Mouse (Mus musculus): ENCODE data around the gene Sgsm1. TPM values are rescaled to one million over a fixed set of nuclear protein-coding genes. Genes with fewer than 3 reads are reported as not detected.

The Sgsm1 gene
- polyA plus RNA-seq, 1 experiment: 0.08 TPM

DNA sequence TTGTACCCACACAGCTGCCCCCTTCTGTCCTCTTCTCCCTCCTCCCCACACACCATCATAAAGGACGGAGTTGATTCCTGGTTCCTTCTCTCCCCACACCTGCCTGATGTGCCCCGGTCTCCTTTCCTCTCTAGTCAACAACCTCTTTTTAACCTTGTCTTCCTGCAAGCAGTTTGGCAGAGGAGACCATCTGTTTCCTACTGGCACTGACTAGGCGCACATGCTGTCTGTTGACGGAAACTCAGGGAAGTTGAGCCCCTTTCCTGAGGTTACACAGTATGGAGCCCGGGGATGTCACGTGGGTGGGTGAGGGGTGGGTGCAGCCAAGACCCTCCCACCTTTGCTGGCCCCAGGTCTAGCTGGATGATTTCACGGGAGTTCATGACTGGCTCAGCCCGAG is 17.8 kb downstream of the Sgsm1 start:
- TF ChIP-seq POLR2A (IDR thresholded peaks at IDR 0.05; ENCODE audit: low read depth, low read length) (no peak), CTCF (IDR thresholded peaks at IDR 0.05; ENCODE audit: extremely low read depth, insufficient read depth, insufficient read length, insufficient replicate concordance) (no peak)
- WGBS: 9% methylated on average over 8 of the region's 8 CpGs

DNA sequence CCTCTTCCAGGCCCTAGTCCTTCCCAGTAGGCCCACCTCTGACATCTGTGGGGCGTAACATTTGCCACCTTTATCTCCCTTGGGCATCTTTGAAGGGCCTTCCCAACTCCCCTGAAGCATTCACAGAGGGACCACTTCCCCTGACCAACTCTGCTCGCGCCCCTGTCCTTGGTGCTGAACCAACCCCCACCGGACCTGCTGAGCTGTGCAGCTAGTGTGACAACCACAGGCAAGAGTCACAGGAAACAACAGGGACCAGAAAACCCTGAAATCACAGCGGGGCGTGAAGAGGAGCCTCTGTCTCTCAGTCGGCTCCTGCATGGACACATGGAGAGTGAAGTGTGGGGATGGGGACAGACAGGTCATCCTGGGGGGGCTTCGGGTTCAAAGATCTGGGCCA is 18.4 kb downstream of the Sgsm1 start:
- Histone ChIP-seq H3K27me3 (ENCODE audit: control insufficient read depth, insufficient read depth, low read length) (no peaks in the 10 kb centered on the region), H3K36me3 (ENCODE audit: control insufficient read depth, insufficient read depth, low read length) (no peaks in the 10 kb centered on the region), H3K4me3 (ENCODE audit: extremely low read depth, insufficient read depth, insufficient read length) (no peak overlapping the region), H3K4me1 (ENCODE audit: control insufficient read depth, insufficient read depth, insufficient read length) (no peaks in the 10 kb centered on the region), H3K27ac (ENCODE audit: insufficient read depth, low read length) (no peak overlapping the region)
- no peak for TF ChIP-seq CTCF (IDR thresholded peaks at IDR 0.05; ENCODE audit: extremely low read depth, insufficient read depth, insufficient read length, insufficient replicate concordance)
- no peak for TF ChIP-seq POLR2A (IDR thresholded peaks at IDR 0.05; ENCODE audit: low read depth, low read length)
- no peak for DNase-seq (ENCODE audit: low read depth in 1 of 2, low spot score in 2 of 2)
- WGBS: 6% methylated on average over 8 of the region's 8 CpGs

More for the DNA sequence above, 17.8 kb downstream of the Sgsm1 start:
- no peak for DNase-seq (ENCODE audit: low read depth in 1 of 2, low spot score in 2 of 2)
- no peak overlapping the region for H3K27ac ChIP-seq (ENCODE audit: insufficient read depth, low read length)
- no peaks in the 10 kb centered on the region for H3K27me3 ChIP-seq (ENCODE audit: control insufficient read depth, insufficient read depth, low read length)
- no peak overlapping the region for H3K4me3 ChIP-seq (ENCODE audit: extremely low read depth, insufficient read depth, insufficient read length)
- no peaks in the 10 kb centered on the region for H3K4me1 ChIP-seq (ENCODE audit: control insufficient read depth, insufficient read depth, insufficient read length)
- H3K36me3 ChIP-seq (ENCODE audit: control insufficient read depth, insufficient read depth, low read length): no peaks in the 10 kb centered on the region

DNA sequence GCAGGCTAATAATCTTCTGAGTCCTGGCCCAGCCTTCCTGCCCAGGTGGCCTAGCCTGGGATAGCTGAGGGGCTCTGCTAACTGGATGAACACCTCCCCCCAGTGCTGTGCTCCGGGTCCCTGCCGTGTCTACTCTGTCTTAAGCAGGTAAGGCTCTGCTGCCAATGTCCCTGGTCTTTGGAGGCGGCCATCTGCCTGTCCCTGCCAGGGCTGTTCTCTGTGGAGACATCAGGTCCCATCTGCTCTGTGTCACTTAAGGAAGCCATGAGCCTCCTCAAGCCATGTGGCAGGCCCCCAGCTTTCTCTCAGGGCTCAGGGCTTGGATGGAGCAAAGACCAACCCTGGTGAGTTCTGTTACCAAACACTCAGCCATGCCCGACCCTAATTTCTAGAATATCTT is 19.5 kb downstream of the Sgsm1 start:
- Histone ChIP-seq H3K27me3 (ENCODE audit: control insufficient read depth, insufficient read depth, low read length) (no peaks in the 10 kb centered on the region), H3K4me1 (ENCODE audit: control insufficient read depth, insufficient read depth, insufficient read length) (no peaks in the 10 kb centered on the region), H3K36me3 (ENCODE audit: control insufficient read depth, insufficient read depth, low read length) (no peaks in the 10 kb centered on the region), H3K27ac (ENCODE audit: insufficient read depth, low read length) (no peak overlapping the region), H3K4me3 (ENCODE audit: extremely low read depth, insufficient read depth, insufficient read length) (no peak overlapping the region)
- WGBS: 86% methylated on average over 4 of the region's 4 CpGs
- TF ChIP-seq POLR2A (IDR thresholded peaks at IDR 0.05; ENCODE audit: low read depth, low read length) (no peak), CTCF (IDR thresholded peaks at IDR 0.05; ENCODE audit: extremely low read depth, insufficient read depth, insufficient read length, insufficient replicate concordance) (no peak)
- DNase-seq (ENCODE audit: low read depth in 1 of 2, low spot score in 2 of 2): no peak

DNA sequence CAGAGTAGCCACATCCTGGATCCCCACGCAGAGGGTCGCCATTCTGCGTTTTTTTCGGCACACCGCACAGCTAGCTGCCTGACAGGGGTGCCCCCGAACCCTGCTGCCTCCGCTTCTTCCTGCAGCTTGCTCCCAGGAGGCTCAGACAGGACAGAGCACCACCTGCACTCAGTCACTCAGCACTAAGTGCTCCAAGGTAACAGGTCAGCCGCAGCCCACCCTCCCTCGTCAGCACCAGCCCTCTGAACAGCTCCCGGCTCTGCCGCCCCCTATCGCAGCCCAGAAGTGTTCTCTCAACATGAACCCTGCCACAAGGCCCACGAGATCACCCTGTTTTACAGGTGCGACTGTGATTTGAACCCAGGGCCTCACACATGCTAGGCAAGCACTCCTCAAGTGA is 20.4 kb downstream of the Sgsm1 start:
- Histone ChIP-seq H3K4me3 (ENCODE audit: extremely low read depth, insufficient read depth, insufficient read length) (no peak overlapping the region), H3K27me3 (ENCODE audit: control insufficient read depth, insufficient read depth, low read length) (no peaks in the 10 kb centered on the region), H3K36me3 (ENCODE audit: control insufficient read depth, insufficient read depth, low read length) (no peaks in the 10 kb centered on the region), H3K27ac (ENCODE audit: insufficient read depth, low read length) (no peak overlapping the region), H3K4me1 (ENCODE audit: control insufficient read depth, insufficient read depth, insufficient read length) (no peaks in the 10 kb centered on the region)
- DNase-seq (ENCODE audit: low read depth in 1 of 2, low spot score in 2 of 2): no peak
- TF ChIP-seq POLR2A (IDR thresholded peaks at IDR 0.05; ENCODE audit: low read depth, low read length) (no peak), CTCF (IDR thresholded peaks at IDR 0.05; ENCODE audit: extremely low read depth, insufficient read depth, insufficient read length, insufficient replicate concordance) (no peak)
- 65% methylated on average over 14 of the region's 14 CpGs for WGBS

DNA sequence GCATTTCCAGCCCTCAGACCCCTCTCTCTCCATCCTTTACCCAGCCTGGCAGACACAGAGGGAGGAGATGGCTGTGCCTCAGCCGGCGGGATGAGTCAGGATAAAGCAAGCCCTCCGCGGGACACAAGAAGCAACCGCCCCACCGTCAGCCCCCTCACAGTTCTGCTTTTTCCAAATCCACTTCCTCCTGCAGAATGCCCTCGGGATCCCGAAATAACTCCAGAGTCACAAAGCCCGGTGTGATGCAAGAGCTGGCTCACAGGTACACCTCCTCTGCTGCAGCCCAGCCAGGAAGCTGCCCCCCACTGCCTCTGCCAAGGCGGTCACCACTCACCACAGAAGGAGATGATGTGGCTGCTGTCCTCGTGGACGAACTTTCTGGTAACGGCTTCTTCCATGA is 22.1 kb downstream of the Sgsm1 start:
- no peaks in the 10 kb centered on the region for H3K36me3 ChIP-seq (ENCODE audit: control insufficient read depth, insufficient read depth, low read length)
- H3K27me3 ChIP-seq (ENCODE audit: control insufficient read depth, insufficient read depth, low read length): no peaks in the 10 kb centered on the region
- H3K4me1 ChIP-seq (ENCODE audit: control insufficient read depth, insufficient read depth, insufficient read length): peaks cover 5% of the 10 kb centered on the region; the same call in 1 of the 2 replicates
- H3K4me3 ChIP-seq (ENCODE audit: extremely low read depth, insufficient read depth, insufficient read length): no peak overlapping the region
- WGBS: 8% methylated on average over 13 of the region's 13 CpGs
- DNase-seq (ENCODE audit: low read depth in 1 of 2, low spot score in 2 of 2): no peak
- TF ChIP-seq POLR2A (IDR thresholded peaks at IDR 0.05; ENCODE audit: low read depth, low read length) (no peak), CTCF (IDR thresholded peaks at IDR 0.05; ENCODE audit: extremely low read depth, insufficient read depth, insufficient read length, insufficient replicate concordance) (no peak)
- no peak overlapping the region for H3K27ac ChIP-seq (ENCODE audit: insufficient read depth, low read length)

DNA sequence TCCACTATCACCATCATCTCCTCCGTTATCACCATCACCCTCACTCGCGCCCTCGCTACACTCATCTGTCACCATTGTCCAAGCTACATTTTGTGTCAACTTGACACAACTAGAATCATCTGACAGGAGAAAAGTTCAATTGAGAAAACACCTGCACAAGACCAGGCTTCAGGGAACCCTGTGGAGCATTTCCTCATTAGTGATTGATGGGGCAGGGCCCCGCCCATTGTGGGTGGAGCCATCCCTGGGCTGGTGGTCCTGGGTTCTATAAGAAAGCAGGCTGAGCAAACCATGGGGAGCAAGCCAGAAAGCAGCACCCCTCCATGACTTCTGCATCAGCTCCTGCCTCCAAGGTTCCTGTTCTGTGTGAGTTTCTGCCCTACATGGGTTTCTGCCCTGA is 22.8 kb downstream of the Sgsm1 start:
- 74% methylated on average over 5 of the region's 5 CpGs for WGBS

DNA sequence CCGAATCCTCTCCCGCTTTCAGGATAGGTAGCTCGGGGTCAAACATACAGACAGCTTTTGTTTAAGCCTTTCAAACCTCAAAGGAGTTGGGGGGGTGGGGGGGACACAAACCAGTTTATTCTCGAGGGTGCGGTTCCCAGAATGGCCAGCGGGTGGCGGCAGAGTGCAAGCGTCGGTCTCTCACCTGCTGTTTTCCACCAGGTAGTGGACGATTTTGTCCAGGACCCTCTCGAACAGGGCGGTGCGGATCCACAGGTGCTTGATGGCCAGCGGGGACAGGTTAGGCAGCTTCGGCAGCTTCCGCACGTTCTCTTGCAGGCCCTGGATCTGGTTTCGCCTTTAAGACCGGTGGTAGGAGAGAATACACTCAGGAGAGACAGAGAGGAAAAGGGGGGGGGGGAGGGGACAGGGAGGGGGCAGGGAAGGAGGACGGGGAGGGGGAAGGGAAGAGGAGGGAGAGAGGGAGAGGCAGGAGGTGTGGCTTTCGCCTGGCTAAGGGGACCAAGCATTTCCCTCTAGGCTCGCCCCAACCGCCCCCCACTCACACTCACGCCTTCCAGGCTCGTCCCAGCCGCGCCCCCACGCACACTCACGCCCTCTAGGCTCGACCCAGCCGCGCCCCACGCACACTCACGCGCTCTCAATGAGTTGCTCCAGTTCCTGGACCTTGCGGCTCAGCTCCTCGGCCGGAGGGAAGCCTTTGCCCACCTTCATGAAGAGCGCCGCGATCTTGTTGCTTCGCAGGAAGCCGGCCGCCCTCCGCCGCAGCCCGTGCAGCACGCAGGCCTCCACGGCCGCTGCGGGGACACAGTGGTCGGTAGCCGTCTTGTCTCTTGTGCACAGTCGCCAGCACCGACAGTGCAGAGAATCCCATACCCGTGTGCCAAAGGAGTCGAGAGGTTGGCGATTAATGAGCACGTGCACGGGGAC is 23.7 kb downstream of the Sgsm1 start:
- no peaks in the 10 kb centered on the region for H3K27me3 ChIP-seq (ENCODE audit: control insufficient read depth, insufficient read depth, low read length)
- 53% methylated on average over 58 of the region's 60 CpGs for WGBS
- no peak for DNase-seq (ENCODE audit: low read depth in 1 of 2, low spot score in 2 of 2)
- TF ChIP-seq POLR2A (IDR thresholded peaks at IDR 0.05; ENCODE audit: low read depth, low read length) (no peak), CTCF (IDR thresholded peaks at IDR 0.05; ENCODE audit: extremely low read depth, insufficient read depth, insufficient read length, insufficient replicate concordance) (peak; percentile 45; the same call in 1 of the 2 replicates)
- no peaks in the 10 kb centered on the region for H3K36me3 ChIP-seq (ENCODE audit: control insufficient read depth, insufficient read depth, low read length)
- H3K4me1 ChIP-seq (ENCODE audit: control insufficient read depth, insufficient read depth, insufficient read length): peaks cover 12% of the 10 kb centered on the region; the same call in 1 of the 2 replicates
- no peak overlapping the region for H3K4me3 ChIP-seq (ENCODE audit: extremely low read depth, insufficient read depth, insufficient read length)
- H3K27ac ChIP-seq (ENCODE audit: insufficient read depth, low read length): no peak overlapping the region

More for the DNA sequence above, 22.8 kb downstream of the Sgsm1 start:
- Histone ChIP-seq H3K27me3 (ENCODE audit: control insufficient read depth, insufficient read depth, low read length) (no peaks in the 10 kb centered on the region), H3K36me3 (ENCODE audit: control insufficient read depth, insufficient read depth, low read length) (no peaks in the 10 kb centered on the region), H3K4me3 (ENCODE audit: extremely low read depth, insufficient read depth, insufficient read length) (no peak overlapping the region), H3K4me1 (ENCODE audit: control insufficient read depth, insufficient read depth, insufficient read length) (peaks cover 11% of the 10 kb centered on the region; the same call in 1 of the 2 replicates), H3K27ac (ENCODE audit: insufficient read depth, low read length) (no peak overlapping the region)
- no peak for DNase-seq (ENCODE audit: low read depth in 1 of 2, low spot score in 2 of 2)
- TF ChIP-seq CTCF (IDR thresholded peaks at IDR 0.05; ENCODE audit: extremely low read depth, insufficient read depth, insufficient read length, insufficient replicate concordance) (no peak), POLR2A (IDR thresholded peaks at IDR 0.05; ENCODE audit: low read depth, low read length) (no peak)
